Mouse (Mus musculus) heart, postnatal 25 days (tissue): Measurements from ENCODE around the gene Itm2c. TPM values are rescaled to one million over a fixed set of nuclear protein-coding genes. Genes with fewer than 3 reads are reported as not detected.
A peak's percentile ranks its signal among the peaks of the same experiment; 100 is the strongest.

Experiments
- DNase-seq: peaks from one replicate; pipeline ENCODE4 v3.0.0; 2022; ENCODE audit warnings: low spot score
- intact Hi-C: fragments of 180-260 bp; cut with DNase I; formaldehyde crosslinking; loops from one replicate; pipeline ENCODE4 v1.15.1; 2025
- total RNA-seq, 2 experiments: library from RNA; stranded (reverse); gene quantifications; 2 replicates each; pipeline ENCODE4 v1.2.3; 2021

The Itm2c gene
- total RNA-seq, 2 experiments from 2014 or later, result 62.4 to 66.2 TPM

DNA sequence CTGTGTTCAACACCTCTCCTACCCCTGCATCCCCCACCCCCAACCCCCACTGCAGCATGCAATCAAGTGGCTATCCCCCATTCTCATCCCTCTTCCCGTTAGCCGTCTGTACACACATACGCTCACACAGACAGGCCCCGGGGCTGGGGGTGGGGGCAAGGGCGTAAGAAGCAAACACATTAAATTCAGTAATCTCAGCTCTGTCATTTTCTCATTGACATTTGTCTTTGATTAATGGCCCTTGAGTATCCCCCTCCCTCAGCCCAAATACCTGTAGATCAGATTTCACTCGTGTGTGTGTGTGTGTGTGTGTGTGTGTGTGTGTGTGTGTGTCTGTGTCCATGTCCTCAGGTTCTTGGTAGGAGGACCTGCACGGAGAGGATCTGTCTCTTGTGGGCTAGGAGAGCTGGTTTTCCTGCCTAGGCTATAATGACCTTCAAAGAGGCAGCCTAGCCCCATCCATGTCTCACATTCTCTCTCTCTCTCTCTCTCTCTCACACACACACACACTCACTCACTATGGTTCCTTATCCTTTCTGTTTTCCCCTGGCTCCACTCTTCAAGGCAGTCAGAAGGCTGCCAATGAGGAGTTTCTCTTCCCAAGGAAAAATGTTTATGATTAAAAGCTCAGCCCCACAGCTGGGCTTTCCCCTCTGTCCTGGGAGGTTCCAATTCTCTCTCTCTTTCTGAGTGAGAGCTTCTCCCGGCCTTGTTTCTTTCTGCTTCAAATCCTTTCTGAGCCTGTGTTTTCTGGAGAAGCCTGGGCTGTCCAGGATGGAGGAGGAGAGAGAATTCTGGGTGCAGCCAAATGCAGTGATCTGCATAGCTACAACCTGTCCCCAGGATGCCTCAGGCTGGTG lies 4.0 kb downstream of the Itm2c start:
- no peak for DNase-seq
- intact Hi-C loops, result loop anchor here (5.0 kb wide), 1 partner anchor 34 kb away; no protein-coding TSS in a partner anchor

DNA sequence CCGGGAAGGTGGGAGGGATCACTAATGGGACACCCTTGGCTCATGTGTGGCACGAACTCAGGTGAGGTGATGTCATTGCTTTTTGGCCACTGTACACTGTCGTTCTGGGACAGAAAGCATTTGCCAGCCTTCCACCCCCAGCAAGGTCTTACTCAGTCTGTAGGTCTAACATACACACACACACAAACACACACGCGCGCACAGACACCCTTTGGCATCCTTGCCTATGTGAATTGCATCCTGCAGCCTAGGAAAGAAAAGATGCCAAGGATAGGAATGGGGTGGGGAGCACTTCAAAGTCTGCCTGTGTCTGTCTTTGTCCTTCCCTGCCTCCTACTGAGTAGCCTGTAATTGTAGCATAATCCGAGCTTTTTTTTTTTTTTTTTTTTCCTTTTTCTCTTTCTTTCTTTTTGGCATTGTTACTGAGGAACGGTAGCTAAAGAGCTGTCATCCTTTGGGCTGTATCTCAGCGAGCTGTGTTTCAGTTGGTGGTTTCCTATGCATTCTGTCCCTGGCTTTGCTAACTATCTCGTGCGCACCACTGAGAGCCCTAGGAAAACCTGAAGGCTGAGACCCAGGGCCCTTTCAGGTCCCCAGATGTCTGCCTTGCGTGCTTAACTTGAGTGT lies 4.8 kb downstream of the Itm2c start:
- no peak for DNase-seq
- intact Hi-C loops, result loop anchor here (5.0 kb wide), 1 partner anchor 33 kb away; no protein-coding TSS in a partner anchor

DNA sequence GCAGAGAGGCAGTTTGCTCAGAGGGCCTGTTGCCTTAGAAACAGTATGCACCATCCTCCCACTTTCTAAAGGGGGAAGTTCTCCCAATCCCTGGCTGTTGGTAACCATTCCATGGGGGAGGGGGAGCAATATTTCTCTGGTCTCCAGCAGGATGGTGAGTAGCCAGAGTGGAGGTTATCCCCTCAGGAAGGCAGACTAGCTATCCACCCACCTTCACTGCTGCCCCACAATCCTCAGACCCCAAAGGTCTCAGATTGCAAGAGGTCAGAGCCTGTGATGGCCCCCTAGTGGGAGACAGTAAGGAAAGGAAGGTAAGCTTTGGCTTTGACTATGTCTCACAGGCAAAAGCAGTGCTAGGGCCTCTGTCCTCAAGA lies 5.3 kb downstream of the Itm2c start:
- intact Hi-C loops, result loop anchor here (5.0 kb wide), 1 partner anchor 33 kb away; no protein-coding TSS in a partner anchor
- DNase-seq, result no peak

DNA sequence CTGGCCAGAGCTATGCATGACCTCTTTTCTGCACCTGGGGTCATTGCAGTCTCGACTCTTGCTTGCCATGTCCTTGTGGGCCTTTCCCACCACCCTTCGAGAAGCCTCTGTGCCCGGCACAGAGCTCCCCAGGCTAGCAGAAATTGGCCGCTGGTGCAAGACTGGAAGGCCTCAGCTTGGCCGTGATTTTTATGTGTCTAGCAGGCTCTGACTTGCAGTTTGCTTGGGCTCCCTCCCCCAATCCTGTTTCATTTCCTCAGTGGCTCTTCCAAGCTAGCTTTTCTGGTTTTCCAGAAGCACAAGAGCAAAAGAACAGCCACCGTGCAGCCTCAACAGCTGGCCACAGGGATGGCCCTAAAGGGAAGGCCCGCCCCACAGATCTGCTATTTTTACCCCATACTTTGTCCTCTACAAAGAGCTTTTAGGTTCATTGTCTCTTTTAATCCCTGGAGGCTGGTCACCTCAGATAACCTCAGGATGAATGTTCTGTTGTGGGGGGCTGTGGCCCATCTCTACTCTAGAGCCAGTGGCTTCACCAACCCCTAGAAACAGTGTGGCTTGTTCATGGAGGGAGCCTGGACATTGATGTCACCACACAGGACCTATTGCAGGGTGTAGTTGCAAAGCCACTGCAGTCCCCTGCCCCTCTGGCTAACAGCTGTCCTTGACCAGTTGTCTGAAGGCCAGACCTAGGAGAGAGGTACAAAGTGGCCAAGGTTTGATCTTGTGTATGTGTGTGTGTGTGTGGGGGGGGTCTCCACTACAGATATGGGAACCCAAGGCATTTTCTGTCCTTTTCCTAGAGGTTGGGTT lies 6.6 kb downstream of the Itm2c start:
- intact Hi-C loops, result loop anchor here (5.0 kb wide), 1 partner anchor 108 kb away; the partner anchor contains the start of gene Cab39
- no peak for DNase-seq

DNA sequence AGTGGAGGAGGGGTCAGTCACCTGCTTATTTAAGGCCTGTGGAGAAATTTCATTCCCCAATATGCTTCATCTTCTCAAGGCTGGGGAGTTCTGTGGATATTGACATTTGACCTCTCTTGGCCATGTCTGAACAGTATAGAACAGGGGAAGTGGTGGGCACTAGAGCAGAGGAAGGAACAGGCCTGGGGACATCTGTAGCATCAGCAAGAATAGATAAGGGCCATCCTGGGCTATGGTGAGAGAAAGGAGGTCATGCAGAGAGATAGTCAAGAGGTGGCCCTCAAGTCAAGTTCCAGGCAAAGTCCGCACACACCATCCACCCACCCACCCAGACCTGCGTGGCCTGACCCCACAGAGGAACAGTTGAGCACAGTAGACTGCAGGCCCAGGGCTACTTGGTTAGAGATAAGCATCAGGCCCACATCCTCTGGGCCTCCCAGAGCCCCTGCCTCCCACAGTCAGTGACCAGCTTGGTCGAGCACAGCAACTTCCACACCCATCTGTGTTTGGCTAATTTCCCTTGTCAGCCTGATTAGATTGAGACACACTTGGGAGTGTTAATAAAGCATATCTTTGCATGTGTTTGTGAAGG lies 7.5 kb downstream of the Itm2c start:
- DNase-seq, result no peak
- intact Hi-C loops, result loop anchor here (5.0 kb wide), 1 partner anchor 109 kb away; the partner anchor contains the start of gene Cab39

- peak; percentile 27 for DNase-seq
- intact Hi-C loops, result loop anchor here (5.0 kb wide), 1 partner anchor 110 kb away; the partner anchor contains the start of gene Cab39
These were observed 8.1 kb downstream of the Itm2c start for GRCm38 (mm10) chr1:85902108-85902561.

- no peak for DNase-seq
- intact Hi-C loops, result no loop called here
These were observed 12.8 kb downstream of the Itm2c start for GRCm38 (mm10) chr1:85906892-85907291.

GRCm38 (mm10) chr1:85908754-85909590 lies 14.9 kb downstream of the Itm2c start:
- no peak for DNase-seq
- intact Hi-C loops, result no loop called here

DNA sequence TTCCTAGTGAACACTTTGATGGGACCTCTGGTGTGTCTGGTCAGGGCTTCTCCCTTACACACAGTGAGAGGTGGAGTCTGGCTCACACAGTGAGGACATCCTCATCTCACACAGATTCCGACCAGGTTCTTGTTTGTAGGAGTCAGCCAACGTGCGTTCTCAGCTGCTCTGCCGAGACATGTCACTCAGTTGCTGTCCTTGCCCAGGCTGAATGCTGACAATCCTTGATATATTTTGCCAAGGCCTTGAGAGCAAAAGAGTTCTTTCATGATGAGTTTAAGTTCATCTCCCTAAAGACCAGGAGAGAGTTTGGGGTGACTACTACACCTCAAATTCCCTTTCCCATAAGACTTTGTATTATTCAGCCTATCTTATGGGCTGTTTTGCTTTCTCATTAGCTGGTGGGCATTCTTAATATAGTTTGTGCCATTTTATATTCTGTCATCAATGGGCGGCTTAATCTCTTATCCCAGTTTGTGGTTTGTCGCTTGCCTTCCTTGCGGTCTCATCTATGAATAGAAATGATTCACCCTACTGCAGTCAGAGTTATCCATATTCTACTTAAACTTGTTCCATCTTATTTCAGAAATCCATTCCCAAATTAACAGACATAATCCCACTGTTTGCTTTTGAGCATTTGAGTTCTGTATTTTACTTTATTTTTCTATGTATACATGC lies 19.1 kb downstream of the Itm2c start:
- no peak for DNase-seq
- intact Hi-C loops, result no loop called here

GRCm38 (mm10) chr1:85915890-85916289 lies 21.8 kb downstream of the Itm2c start:
- no peak for DNase-seq
- intact Hi-C loops, result no loop called here

- no peak for DNase-seq
- intact Hi-C loops, result no loop called here
These were observed 22.9 kb downstream of the Itm2c start for GRCm38 (mm10) chr1:85916830-85917450.

GRCm38 (mm10) chr1:85919621-85920020 lies 25.5 kb downstream of the Itm2c start:
- DNase-seq, result no peak
- intact Hi-C loops, result no loop called here

DNA sequence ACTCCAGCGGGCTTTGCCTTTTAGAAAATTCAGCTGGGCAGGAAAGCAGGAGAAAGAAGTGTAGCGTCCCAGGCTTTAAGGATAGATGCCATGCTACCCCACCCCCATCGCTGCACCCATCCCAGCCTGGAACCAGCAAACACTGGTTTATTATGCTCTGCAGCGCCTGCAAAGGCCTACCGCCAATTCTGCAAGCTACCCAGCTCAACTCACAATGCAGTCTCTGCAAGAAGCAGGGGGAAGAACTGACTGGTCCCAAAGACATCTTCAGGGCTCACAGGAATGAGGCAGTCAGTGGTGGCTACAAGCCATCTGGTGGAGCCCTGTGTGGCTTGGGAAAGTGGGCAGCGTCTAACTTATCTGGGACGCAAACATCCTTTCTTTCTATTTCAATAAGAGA lies 27.6 kb downstream of the Itm2c start:
- no peak for DNase-seq
- intact Hi-C loops, result no loop called here

- no peak for DNase-seq
These were observed 28.2 kb downstream of the Itm2c start for GRCm38 (mm10) chr1:85922127-85922864.

DNA sequence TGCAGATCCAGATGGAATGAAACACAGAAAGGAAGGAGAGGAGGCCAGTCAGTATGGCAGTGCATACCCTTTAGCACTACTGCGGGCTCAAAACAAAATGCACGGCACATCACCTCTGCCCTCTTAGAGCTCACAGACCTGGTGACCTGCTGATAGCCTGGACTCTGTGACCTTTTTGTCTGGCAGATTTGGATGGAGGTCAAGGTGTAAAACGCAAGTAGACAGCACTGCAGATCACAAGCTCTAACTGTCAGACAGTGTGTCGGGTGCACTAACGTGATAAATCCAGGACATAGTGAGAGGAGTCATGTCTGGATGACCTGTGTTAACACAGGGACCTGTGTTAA lies 28.8 kb downstream of the Itm2c start:
- no peak for DNase-seq
- intact Hi-C loops, result no loop called here

More at GRCm38 (mm10) chr1:85922127-85922864, 28.2 kb downstream of the Itm2c start:
- intact Hi-C loops, result no loop called here

DNA sequence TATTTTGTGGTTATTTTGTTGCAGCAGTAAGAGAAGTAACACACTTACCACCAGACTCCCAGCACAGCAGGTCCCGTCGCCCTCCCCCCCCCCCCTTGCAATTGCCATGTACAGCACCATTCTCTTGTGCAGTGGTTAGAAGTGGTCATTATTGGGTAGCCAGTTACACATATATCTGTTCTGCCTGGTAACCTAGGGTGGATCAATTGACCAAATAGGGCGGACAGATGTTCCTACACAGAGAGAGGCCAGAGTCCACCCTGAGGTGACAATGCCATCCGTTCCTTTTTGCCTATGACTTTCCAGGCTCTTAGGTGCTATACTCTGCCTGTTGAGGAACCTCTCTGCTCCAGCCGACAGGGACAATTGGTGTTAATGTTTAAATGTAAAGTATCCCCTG lies 31.1 kb downstream of the Itm2c start:
- intact Hi-C loops, result no loop called here

DNA sequence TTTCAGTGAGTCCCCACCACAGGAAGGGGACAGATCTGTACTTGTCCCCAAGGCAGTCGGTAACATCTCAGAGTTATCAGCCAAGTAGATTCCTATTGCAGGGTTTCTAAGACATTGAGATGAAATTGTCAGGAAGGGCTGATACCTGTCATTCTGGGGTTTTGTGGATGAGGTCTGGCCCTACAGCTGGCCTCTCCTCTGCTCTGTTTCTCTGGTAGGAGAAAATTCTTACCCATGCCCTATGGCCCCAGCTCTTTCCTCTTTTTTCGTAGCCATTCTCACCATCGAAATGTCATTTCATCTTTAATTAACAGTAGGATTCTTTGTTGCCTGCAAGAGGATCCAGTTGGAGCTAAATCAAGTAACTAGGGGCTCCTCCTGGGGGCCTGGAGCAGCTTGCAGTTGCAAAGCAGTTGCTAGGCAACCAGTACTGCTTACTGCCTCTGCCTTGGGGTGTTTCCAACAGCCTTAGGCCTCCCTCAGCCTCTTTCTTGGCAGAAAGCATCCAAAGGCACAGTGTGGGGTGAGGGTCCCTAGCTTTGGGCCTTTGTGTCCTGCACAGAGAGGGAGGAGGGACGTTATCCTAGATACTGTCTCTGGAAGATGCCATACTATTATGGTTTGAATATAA lies 34.1 kb downstream of the Itm2c start, which contains the start of gene 4933407L21Rik:
Gene 4933407L21Rik (plus strand): TSS at position 427 of the 631 bp plus-strand sequence.
- intact Hi-C loops, result no loop called here

More for the DNA sequence above, 31.1 kb downstream of the Itm2c start:
- DNase-seq, result no peak

More for the DNA sequence above, 34.1 kb downstream of the Itm2c start, which contains the start of gene 4933407L21Rik:
- no peak for DNase-seq
